Mouse (Mus musculus) myocyte (in vitro differentiated cells): ENCODE data around the gene Hmox2.

ENCODE experiments used
- POLR2A ChIP-seq: IDR thresholded peaks from one replicate; pipeline ENCODE4 v1.6.1; 2011; ENCODE audit warnings: low read depth, mild to moderate bottlenecking, control low read depth, moderate library complexity; ENCODE audit not compliant: insufficient read length
- TCF3 ChIP-seq: IDR thresholded peaks from one replicate; pipeline ENCODE4 v1.6.1; 2011; ENCODE audit warnings: low read depth, control low read depth; ENCODE audit not compliant: insufficient read length
- USF1 ChIP-seq: IDR thresholded peaks from one replicate; pipeline ENCODE4 v1.6.1; 2011; ENCODE audit warnings: low read depth, mild to moderate bottlenecking, control low read depth, moderate library complexity

DNA sequence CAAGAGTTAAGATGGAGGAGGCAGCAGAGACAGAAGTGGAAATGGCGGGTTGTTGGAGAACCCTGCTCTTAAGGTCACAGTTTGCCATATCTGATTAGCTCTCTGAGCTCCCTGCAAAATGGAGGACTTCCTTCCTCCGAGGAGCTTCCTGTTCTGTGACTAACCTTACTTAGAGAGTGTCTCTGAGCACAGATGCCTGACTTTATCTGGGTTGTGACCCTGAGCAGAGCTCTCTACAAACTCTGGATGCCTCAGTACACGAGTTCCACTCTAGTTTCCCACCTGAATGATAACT, 3.3 kb upstream of the Hmox2 start:
- no peak for TF ChIP-seq USF1
- no peak for TF ChIP-seq POLR2A
- TF ChIP-seq TCF3: no peak
